Mouse (Mus musculus) left cerebral cortex, adult 18-20 months (tissue): ENCODE measurements around the gene Amer2. TPM values are rescaled to one million over a fixed set of nuclear protein-coding genes. Genes with fewer than 3 reads are reported as not detected.

Experiments
- DNase-seq, 2 experiments: peaks; one replicate each; pipeline ENCODE4 v3.0.0; 2021 to 2022; ENCODE audit warnings: low spot score in 2 of 2, mixed read lengths in 1 of 2
- total RNA-seq, 2 experiments: library from RNA; stranded (reverse); gene quantifications; 2 replicates each; pipeline ENCODE4 v1.2.3; 2021

Gene Amer2
- total RNA-seq, 2 experiments from 2014 or later = 42.4 to 44.1 TPM

DNA sequence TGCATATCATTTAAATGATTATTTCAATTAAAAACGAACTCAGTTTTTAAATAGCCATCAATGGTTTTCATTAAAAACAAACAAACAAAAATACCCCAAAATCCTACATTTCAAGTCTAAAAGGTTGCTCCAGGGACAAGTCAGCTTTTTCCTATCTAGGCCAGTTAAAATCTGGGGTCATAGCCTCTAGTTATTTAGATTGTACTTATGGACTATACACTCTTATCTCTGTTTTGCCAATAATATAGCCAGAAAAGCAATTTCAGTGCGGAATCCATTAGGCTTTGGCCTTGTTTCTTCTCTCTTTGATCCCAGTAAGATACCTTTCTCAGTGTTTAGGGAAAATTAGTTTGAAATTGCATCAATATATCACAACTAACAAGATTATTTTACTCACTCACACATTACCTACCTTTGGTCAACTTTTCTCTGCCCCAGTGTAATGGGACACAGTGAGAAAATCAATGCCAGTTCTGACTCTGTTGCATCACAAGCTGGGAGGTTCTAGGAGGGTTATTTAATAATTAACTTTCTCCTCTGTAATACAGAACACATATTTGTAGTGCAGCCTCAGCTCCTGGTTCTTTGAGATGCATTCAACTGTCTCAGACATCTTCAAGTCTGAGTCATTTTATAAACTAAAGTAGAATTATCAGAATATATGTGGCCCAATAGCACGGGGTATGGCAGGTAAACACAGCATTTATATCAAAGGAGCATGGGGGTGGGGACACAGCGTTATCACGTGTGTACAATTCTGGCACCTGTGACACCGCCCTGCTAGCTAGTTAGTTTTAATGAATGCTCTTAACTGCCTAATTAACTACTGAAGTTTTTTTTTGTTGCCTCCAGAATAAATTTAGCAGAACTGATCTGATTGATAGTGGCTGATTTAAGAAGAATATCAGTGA, 13.8 kb downstream of the Amer2 start:
- no peak for DNase-seq

DNA sequence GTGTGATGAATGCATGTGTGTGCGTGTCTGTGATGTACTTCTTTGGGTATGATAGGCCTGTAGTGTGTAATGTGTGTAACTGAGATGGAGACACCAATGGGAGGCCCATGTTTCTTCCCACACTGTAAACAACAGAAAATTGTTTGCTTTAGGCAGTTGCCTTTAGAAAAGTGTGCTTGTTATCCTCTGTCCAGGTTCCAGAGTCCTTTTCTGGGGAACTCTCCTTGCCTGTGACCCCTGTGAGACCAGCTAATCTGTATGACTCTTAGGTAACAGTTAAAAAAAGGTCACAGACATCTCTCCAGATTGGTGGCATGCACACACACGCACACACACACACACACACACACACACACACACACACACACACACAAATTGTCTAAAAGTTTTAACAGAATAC, 15.3 kb downstream of the Amer2 start:
- no peak for DNase-seq

DNA sequence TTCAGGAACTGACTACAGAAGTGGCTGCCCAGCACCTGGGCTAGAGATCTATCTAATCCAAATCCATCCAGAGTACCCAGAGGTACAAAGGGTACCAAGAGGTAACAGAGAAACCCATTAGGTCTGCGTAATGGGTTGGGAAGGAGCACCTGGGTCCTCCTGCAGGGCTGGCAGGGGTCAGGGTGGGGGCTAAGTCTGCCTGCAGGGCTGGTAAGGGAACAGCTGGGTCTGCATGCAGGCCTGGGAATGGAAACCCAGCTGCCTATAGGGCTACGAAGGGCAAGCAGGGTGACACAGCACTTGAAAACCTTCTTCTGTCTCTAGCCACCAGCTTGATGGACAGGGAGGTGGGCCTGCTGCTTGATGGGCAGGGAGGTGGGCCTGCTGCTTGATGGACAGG, 19.1 kb downstream of the Amer2 start:
- DNase-seq = no peak

DNA sequence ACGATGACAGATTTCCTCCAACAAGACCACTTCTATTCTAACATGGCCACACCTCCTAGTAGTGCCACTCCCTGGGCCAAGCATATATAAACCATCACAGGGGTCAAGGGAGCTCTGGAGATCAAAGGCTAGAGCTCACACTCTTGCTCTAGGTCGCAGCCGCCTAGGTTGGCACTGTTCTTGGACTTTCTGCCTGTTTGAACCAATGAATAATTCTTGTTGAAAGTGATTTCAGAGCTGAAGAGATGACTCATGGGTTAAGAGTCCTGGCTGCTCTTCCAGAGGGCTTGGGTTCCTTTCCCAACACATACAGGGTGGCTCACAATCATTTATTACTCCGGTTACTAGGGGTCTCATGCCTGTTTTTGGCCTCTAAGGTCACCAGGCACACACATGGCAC, 24.3 kb downstream of the Amer2 start:
- no peak for DNase-seq

DNA sequence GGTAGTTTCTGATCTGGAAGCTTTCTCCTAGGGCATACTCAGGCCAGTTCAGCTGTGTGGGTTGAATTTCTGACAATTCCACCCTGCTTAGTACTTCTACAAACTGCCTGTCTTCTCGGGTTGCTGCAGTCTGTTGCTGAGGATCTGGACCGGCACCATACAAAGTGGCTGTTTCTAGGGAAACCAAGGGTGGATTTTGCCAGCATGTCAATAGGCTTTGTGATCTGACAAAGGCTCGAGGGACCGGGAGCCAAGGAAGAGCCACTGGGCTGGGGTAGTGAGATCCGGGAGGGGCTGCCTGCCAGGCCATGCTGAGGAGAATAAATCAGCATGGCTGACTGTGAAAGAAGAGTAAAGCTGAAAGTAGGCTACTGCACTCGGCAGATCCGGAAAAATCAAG, 25.8 kb downstream of the Amer2 start:
- DNase-seq = no peak

DNA sequence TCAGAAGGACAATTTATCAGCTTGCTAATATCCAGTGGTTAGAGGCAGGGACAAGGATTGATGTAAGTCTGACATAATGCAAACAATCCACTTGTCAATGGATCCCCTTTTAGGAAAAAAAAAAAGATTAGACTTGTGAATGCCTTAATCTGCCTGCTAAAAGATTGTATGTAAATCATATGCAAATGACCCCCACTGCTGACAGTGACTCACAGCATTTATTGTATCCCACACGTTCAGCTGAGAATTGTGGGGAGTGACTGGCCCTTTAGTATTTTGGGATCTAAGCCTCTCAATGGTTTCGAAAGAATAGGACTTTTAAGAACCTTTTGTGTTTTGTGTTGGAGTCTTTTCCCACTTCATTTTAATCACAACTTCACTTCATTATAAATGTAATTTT, 30.2 kb downstream of the Amer2 start:
- no peak for DNase-seq

DNA sequence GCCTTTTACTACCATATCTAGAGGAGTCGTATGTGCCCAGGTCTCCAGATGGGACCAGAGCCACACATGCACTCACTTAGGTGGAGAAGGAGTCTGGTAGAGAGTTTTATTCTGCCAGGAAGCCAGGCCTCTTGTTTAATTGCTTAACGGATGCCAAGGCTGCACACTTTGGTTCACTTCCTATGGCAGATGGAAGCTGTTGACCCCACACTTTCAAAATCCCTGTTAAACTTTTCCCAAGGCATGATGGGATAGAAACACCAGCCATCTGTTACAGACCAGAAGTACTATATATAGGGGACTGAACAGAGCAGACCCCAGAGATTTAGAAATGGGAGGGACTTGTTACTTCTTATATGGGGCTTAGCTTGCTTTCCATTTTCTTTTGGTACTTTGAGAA, 32.8 kb downstream of the Amer2 start:
- no peak for DNase-seq

DNA sequence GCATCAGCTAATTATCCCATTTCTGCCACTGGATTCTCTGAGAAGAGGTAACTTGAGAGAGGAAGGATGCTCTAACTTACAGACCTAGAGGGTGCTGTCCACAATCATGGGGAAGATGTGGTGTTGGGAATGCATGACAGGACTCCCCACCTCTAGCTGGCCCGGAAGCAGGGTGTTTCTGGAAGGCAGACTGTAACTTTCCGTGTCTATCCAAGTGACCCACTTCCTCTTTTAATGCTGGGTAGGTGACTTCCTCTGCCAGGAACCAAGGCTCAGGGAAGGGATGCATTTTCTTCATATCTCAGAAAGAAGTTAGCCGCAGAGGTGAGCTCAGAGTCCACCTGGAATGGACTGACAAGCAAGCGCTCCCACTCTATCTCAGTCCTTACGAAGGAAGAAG, 33.5 kb downstream of the Amer2 start:
- DNase-seq = no peak

DNA sequence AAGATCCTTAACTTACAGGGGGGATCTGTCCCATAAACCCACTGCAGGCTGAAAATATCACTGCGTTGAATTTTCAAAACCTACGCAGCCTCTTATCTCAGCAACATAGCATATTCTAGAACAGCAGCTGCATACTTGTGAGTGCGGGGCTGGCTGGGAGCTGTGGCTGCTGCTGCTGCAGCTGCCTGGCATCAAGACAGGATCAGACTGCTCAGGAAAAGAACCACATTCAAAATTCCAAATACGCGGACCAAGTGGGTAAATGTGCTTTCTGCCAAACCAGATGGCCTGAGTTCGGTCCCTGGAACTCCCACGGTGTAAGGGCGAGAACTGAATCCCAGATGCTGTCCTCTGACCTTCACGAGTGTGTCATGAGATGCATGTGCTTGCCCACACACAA, 34.3 kb downstream of the Amer2 start:
- DNase-seq = no peak

DNA sequence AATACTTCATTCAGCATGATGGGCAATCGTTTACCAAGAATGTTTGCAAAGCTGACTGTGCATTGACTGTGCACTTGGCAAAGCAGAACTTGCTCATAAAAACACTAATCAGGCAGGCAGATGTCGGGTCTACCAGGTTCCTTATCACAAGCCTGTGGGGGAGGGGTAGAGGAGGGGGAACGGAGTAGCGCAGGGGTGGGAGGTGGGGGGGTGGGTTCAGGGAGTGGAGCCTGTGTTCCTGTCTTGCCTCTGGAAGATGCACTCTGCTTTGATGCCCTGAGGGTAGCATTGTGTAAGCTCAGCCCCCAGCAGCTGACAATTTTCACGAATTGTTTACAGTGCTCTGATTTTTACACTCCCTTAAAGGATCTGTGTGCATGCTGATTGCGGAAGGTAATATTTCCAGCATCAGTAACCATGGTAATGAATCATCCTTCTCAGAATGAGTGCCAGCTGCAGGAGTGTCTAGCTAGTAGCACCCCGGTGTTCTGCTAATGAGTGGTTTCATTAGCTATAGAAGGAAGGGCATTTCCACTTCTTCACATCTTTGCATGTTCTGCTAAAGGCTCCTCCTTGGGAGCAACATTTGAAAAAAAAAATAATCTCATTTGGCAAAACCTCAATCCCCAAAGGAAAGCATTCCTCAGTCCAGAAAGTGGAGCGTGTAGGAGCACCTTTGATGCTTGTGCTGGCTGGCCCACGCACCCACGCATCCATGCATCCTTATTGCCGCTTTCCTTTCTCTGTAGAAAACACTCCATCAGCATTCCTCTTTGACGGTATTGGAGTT, 36.8 kb downstream of the Amer2 start:
- peak; percentile 14 to 58 for DNase-seq

DNA sequence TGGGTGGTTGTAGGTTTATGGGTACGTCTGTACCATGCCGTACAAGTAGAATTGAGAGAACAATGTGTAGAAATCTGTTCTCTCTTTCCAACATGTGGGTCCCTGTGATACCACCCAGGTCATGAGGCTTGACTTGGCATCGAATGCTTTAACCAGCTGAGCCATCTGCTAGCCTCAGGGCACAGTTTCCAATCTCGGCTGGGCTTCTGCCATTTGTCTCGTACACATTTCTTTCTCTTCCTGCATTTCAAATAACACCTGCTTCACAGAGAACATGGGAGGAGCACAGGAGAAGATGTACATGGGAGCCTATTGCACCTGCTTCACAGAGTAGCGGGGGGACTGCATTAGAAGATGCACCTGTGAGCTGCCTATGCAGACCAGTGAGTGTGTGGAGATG, 38.2 kb downstream of the Amer2 start:
- DNase-seq = no peak

DNA sequence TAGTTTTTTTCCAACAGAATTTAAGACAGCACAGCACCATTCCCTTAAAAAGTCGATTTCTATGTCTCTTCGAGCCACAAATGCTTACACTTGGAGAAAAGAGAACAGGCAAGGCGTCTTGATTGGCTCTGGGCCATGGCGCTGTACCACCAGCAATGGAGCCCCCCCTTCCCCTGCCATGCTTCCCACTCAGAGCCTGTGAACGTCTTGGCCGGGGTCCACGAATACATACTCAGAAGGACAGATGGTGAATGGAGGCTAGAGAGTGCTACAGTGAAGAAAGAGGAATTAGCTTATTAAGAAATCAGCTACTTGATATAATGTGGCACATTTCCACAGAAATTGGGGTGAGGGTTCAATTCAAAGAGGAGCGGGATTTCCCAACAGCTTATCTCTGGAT, 41.6 kb downstream of the Amer2 start:
- DNase-seq = peak; percentile 76 to 88

DNA sequence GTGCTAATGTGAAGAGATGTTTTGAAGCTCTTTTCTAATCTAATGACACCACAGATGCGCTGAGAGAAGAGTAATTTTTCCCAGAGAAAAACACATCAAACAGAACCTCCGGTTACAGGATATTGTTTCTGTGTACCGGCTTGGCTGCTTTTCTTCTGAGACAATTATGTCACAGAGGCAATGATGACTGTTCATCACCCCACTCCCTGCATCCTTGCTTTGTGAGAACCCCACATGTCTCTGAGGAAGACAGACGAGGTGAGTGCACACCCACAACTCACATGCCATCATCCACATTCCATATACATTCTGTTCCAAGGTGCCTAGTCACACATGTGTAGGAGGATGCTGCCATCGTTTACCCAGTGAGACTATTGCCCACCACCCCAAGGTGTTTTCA, 44.9 kb downstream of the Amer2 start:
- peak in 1 of 2 experiments; percentile 15 for DNase-seq

DNA sequence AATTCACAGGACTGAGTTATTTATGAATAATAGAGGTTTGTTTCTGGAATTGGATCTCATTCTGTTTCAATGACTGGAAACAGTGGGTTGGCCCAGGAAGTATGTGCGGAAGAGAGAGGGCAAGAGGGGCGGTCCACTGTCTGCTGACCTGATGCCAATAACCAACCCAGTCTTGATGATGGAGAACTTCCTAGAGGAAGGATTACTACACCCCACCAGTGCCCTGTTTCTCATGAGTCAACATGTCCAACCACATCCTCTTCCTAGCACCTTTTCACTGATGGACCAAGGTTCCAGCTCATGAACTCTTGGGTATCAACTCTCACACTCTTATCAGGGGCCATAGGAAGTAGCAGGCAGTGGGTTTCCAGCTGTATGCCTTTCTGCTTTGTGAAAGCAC, 49.9 kb downstream of the Amer2 start:
- no peak for DNase-seq

DNA sequence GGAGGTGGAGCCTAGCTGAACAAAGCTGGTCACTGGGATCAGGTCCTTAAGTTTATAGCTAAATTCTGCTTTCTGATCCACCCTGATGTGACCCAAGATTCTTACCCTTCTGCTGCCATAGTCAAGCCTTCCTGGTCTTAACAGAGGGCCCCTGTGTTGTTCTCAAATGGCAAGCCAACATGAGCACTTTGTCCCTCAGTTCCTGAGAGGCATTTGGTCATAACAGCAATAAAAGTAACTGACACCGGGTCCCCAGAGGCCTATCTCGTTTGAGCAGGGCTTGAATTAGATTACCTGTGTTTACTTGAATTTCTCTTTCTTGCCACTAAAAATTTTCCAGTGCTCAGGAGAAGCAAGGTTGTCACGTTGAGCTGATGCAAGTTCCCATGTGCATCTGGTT, 51.1 kb downstream of the Amer2 start:
- no peak for DNase-seq

DNA sequence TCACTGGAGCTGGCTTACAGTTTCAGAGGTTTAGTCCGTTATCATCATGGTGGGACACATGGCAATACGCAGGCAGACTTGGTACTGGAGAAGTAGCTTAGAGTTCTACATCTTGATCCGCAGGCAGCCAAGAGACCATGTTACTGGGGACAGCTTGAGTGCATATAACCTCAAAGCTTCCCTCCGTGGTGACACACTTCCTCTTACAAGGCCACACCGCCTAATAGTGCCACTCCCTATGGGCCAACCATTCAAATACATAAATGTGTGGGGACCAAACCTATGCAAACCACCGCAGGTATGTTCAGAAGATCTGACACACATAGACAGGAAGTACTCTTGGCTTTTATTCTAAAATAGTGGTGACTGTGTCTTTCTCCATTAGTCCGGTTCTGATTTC, 52.5 kb downstream of the Amer2 start:
- no peak for DNase-seq

DNA sequence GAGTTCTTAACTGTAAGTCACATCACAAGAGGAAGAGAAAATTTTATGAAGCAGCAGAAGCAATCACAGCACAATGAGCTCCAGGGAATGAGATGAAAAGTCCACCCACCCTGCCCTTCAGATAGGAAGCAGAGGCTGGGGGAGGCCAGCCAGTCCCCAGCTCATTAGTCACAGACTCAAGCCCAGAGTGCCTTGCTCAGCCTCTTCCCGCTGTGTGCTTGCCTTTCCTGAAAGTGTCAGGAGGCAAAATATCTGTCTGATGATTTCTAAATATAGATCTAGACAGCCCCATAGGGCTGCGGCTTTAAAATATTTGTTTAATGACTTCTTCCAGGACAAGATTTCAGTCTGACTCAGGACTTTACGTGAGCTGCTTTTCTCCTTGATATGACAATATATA, 54.8 kb downstream of the Amer2 start:
- DNase-seq = no peak

DNA sequence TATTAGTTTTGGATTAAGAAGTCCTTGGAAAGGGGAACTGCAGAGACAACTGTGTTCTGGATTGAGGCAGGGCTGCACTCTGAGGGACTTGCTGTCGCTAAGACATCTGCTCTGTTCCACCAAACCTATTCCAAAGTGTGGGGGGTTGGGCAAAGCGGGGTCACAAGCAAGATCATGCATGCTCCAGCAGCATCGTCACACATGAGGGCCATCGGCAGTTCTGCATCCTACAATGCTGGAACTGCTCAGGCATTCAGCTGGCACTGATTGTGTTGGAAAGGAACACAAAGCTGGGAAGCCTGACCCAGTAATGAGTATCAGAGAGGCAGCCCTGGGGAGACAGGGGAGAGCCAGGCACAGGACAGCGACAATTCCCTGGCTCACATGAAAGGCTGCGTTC, 56.5 kb downstream of the Amer2 start:
- DNase-seq = no peak

DNA sequence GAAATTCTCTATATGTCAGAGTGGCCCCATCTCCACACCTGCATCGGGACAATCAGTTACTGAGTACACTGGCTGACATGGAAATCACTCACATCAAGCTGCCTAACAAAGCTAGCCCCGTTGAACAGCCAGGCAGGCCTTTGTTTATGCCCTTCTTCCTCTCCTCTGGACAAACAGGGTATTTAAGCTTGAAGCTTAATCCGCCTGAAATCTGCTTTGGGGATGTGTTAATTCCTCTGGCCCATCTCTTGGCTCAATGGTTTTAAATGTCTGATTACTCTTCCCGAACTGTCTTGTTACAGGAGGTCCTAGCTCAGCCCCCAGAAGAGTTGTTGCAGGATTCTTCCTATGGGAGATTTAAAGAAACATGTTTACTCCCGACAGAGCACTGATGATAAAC, 58.5 kb downstream of the Amer2 start:
- DNase-seq = no peak

DNA sequence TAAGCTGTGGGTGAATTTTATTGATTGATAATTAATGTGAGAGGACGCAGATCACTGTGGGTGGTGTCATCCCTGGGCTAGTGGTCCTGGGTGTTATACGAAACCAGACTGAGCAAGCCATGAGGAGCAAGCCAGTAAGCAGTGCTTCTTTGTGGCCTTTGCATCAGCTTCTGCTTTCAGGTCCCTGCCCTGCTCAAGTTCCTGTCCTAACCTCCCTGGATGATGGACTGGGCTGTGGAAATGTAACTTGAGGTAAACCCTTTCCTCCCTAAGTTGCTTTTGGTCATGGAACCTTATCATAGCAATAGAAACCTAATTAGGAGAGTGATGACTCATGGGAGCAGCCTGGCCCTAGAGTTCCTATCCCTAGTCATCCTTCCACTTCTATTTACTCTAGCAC, 59.1 kb downstream of the Amer2 start:
- no peak for DNase-seq

DNA sequence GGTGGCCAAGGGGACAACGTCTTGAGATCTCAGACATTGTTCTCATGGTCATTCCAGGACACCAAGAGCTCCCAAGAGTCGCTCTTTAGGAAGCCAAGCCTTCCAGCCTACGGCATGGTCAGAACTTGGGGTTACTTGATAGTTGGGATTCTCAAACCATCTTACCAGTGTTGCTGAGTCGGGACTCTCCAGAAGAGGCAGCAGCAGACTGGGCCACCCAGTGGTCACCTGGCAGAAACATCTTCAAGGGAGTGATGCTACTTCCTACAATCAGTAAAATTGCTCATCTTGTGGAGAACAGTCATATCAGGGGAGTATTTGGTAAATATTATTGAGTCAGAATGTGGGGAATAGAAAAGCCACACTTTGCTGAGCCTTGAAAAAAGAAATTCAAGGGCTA, 62.5 kb downstream of the Amer2 start:
- DNase-seq = peak; percentile 46 to 49

DNA sequence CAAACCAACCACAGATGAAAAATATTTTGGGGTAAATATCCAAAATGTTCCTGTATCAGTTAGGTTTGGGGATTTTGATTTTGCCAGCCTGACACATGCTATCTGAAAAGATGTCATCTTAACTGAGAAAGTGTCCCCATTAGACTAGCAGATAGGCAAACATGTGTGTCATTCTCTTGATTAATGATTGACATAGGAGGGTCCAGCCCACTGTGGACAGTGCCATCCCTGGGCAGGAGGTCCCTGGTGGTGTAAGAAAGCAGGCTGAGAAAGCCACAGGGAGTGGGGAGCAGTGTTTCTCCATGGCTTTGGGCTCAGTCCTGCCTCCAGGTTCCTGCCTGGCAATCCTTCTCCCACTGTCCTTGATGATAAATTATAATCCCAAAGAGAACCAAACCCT, 63.3 kb downstream of the Amer2 start:
- no peak for DNase-seq
